Mouse (Mus musculus): ENCODE results near the gene Epb41l1.

Epb41l1 gene

GRCm38 (mm10) chr2:156569261-156569660, 148.6 kb downstream of the Epb41l1 start:
- ChIA-PET CTCF (interaction anchor here in 1 of 4 experiments (0.6 to 1.0 kb wide), 2 partner anchors 11 to 950 kb away, joined by 3 read pairs; no protein-coding TSS in a partner anchor), POLR2A (interaction anchor here (0.6 to 1.3 kb wide), 7 partner anchors 12 to 1065 kb away, joined by 3 to 6 read pairs (median 3); partner anchors contain the start of gene Aar2 (in 1 of the 4))

DNA sequence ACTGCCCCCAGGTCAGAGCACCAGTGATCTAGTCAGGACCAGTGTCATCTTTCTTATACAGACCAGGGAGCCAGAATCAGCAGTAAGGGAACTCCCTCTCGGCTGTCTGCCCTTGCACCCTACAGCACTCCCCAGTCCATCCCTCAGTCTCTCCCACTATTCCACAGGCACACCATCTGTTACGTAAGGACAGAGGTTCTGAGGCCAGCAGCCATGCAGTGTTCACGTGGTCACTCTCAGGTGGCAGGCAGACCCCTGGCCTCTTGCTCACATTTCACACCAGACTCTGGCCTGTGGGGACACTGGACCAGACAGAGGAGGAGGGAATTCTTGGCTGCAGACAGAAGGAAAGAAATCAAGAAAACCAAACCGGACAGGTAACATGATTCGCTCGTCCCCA, 150.8 kb downstream of the Epb41l1 start:
- POLR2A ChIA-PET, result no interaction called here
- CTCF ChIA-PET, result no interaction called here

GRCm38 (mm10) chr2:156576850-156577587, 156.3 kb downstream of the Epb41l1 start:
- ChIA-PET CTCF (interaction anchor here in 1 of 4 experiments (0.7 kb wide), 1 partner anchor 255 kb away, joined by 4 read pairs; no protein-coding TSS in a partner anchor), POLR2A (interaction anchor here in 3 of 4 experiments (0.5 to 1.6 kb wide), 6 partner anchors 10 to 265 kb away, joined by 3 to 4 read pairs (median 3); partner anchors contain the start of genes Aar2 (in 1 of the 3), Cnbd2 (in 1 of the 3) and Scand1 (in 1 of the 3))

DNA sequence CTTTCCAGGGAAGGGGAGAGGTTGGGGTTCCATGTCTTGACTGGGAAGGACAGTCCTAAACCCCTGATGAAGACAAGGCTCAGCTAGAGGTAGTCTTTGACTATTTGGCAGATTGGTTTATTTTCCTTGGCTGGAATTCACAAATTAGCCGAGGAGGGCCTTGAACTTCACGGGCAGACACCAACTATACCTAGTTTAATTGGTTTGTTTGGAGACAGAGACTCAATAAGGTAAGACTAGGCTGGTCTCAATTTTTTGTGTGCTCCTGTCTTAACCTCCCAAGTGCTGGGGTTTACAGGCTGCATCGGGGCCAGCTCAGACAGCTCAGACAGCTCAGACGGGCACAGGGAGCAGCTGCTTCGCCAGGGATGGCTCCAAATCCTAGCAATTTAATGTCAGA, 159.8 kb downstream of the Epb41l1 start:
- CTCF ChIA-PET, result interaction anchor here in 2 of 4 experiments (0.6 kb wide), 3 partner anchors 11 to 379 kb away, joined by 3 read pairs; no protein-coding TSS in a partner anchor
- POLR2A ChIA-PET, result interaction anchor here in 1 of 4 experiments (0.8 to 2.3 kb wide), 3 partner anchors 21 to 129 kb away, joined by 4 to 8 read pairs (median 5); partner anchors contain the start of gene Aar2

DNA sequence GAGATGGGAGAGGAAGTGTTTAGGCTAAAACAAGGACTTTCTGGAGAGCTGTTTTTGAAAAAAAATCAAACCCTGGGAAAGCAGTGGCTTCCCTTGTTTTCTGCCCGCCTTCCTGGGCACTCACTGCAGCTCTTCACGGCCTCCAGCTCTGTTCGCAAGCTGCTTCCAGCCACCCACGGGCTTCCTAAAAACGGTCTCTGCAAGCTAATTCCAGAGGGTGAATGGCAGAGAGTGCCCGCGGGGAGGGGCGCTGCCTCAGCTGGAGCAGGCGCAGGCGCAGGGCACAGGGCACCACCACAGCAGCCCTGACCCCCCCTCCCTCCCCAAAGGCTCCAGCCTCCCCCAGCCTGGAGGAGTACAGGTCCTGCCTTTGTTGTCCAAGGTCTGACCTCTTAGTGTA, 160.5 kb downstream of the Epb41l1 start:
- CTCF ChIA-PET, result interaction anchor here in 2 of 4 experiments (0.6 to 0.7 kb wide), 3 partner anchors 31 to 380 kb away, joined by 3 read pairs; no protein-coding TSS in a partner anchor

DNA sequence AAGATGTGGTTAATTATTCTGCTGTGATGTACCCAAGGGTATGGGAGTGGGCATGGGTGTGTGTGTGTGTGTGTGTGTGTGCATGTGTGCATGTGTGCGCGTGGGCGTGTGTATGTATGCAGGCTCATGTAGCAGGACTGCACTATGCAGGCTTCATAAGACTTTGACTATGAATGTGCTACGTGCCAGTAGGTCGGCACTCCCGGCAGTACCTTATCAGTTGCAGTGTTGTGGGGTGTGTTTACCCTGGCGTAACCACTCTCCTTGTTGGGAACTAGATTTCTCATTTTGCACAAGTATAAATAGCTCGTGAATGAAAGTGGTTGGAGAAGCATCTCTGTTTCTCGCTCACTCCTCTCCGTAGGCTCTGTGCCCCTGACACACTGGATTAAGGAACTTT, 162.2 kb downstream of the Epb41l1 start:
- CTCF ChIA-PET, result interaction anchor here in 1 of 4 experiments (1.2 kb wide), 1 partner anchor 76 kb away, joined by 4 read pairs; no protein-coding TSS in a partner anchor
- POLR2A ChIA-PET, result no interaction called here

More for the DNA sequence above, 160.5 kb downstream of the Epb41l1 start:
- POLR2A ChIA-PET, result interaction anchor here in 2 of 4 experiments (1.0 to 2.3 kb wide), 3 partner anchors 34 to 307 kb away, joined by 4 to 8 read pairs (median 4); partner anchors contain the start of gene Aar2 (in 1 of the 2)

- ChIA-PET POLR2A (no interaction called here), CTCF (interaction anchor here in 3 of 4 experiments (0.5 to 1.2 kb wide), 10 partner anchors 13 to 1066 kb away, joined by 3 to 7 read pairs (median 4); partner anchors contain the start of genes Acss2 (in 1 of the 3) and Ggt7 (in 1 of the 3))
These were observed 163.6 kb downstream of the Epb41l1 start for GRCm38 (mm10) chr2:156584154-156584796.

DNA sequence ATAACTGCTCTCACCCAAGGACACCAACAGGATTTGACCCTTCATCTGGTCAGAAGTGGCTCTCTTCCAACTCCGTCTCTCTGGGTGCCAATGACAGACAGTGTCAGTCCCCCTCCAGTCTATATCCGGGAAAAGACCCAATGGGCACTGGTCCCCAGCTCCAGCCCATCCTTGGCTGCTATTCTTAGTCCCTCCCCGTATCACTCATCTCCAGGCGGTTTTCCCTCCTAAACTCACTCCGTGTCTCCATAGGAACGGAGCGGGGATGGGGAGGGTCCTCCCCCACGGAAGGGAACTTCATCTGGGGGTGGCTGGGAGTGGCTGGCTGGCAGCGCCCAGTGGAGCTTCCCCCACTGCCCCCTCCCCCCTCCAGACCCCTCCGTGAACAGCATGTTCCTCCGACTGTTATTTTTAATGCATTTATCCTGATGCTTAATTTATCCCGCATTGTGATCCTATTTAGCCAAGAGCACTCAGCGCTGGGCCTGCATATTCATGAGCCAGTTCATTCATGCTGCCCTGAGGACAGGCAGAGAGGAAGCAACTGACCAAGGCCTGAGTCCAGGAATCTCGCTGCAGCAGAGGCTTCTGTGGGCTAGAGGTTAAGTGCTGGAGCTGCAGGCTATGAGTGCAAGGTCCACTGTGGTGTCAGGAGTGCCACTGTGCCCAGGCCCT, 164.2 kb downstream of the Epb41l1 start:
- CTCF ChIA-PET, result interaction anchor here (0.5 to 1.2 kb wide), 8 partner anchors 18 to 1067 kb away, joined by 3 to 5 read pairs (median 4); partner anchors contain the start of genes Acss2 (in 1 of the 4) and Ggt7 (in 1 of the 4)
- POLR2A ChIA-PET, result no interaction called here

DNA sequence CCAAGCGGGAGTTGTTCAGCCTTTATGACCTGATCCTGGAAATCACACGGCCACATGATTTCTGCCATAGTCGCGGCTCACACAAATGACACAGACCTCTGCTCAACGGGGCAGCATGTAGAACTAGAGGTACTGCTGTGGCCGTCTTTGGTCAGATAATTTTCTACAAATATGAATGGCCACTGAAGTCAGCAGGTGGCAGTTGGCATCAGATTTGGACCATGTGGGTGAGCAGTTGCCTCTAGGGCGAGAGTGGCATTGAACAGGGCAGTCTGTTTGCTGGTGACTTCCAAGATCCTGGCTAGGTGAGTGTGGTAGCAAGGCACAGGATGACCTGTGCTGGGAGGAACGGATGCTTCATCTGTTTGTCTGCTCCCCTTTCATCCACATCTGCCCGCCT, 168.8 kb downstream of the Epb41l1 start:
- ChIA-PET POLR2A (no interaction called here), CTCF (no interaction called here)

Measured in embryonic stem cell, embryonic (primary cell).